Mouse (Mus musculus) heart, adult 2 months (tissue): Measurements from ENCODE around the gene Nhlh1.

ENCODE experiments used
- CTCF ChIP-seq: fragments of 200-600 bp; IDR thresholded peaks from 2 replicates; pipeline ENCODE4 v1.8.1; 2022; ENCODE audit warnings: antibody characterized with exemption, mild to moderate bottlenecking, moderate library complexity
- EP300 ChIP-seq: fragments of 200-500 bp; IDR thresholded peaks from 2 replicates; pipeline ENCODE4 v1.6.1; 2011; ENCODE audit warnings: low read depth, low read length, control low read depth; ENCODE audit not compliant: insufficient read depth
- POLR2A ChIP-seq: fragments of 200-500 bp; IDR thresholded peaks from 2 replicates; pipeline ENCODE4 v1.6.1; 2011; ENCODE audit warnings: mild to moderate bottlenecking, low read depth, low read length, control low read depth; ENCODE audit not compliant: insufficient read depth

- TF ChIP-seq CTCF (no peak), POLR2A (no peak), EP300 (no peak)
Observed at GRCm38 (mm10) chr1:172058874-172059273, 1.5 kb upstream of the Nhlh1 start.
